Mouse (Mus musculus) MEL (cell line): Measurements from ENCODE around the gene Arhgap24.

Experiments used
- CHD2 ChIP-seq: IDR thresholded peaks from 2 replicates; pipeline ENCODE4 v1.6.1; 2011; ENCODE audit warnings: low read length, improper control_type of control experiment
- CTCF ChIP-seq, 3 experiments: IDR thresholded peaks in 2 of 3; conservative IDR thresholded peaks in 1 of 3; 2 replicates each; pipeline ENCODE4 v1.5.1; 2011 to 2012; ENCODE audit warnings: low read length in 3 of 3, low read depth in 2 of 3, mild to moderate bottlenecking in 2 of 3, improper control_type of control experiment in 1 of 3, inconsistent platforms in 1 of 3, mixed read lengths in 1 of 3, moderate library complexity in 1 of 3; ENCODE audit not compliant: control insufficient read depth in 1 of 3, insufficient read depth in 1 of 3, poor library complexity in 1 of 3, severe bottlenecking in 1 of 3
- E2F4 ChIP-seq: IDR thresholded peaks from 2 replicates; pipeline ENCODE4 v1.6.1; 2011; ENCODE audit warnings: low read depth, low read length, improper control_type of control experiment, borderline replicate concordance
- ELF1 ChIP-seq: IDR thresholded peaks from 2 replicates; pipeline ENCODE4 v1.6.1; 2014; ENCODE audit warnings: low read depth, mild to moderate bottlenecking, inconsistent platforms, low read length, improper control_type of control experiment, moderate library complexity
- EP300 ChIP-seq, 2 experiments: IDR thresholded peaks; 2 replicates each; pipeline ENCODE4 v1.6.1; 2011; ENCODE audit warnings: improper control_type of control experiment in 2 of 2, low read length in 2 of 2, low read depth in 1 of 2, mild to moderate bottlenecking in 1 of 2
- MEF2A ChIP-seq: IDR thresholded peaks from 2 replicates; pipeline ENCODE4 v1.6.1; 2014; ENCODE audit warnings: low read depth, mild to moderate bottlenecking, inconsistent platforms, low read length, improper control_type of control experiment; ENCODE audit not compliant: poor library complexity, insufficient replicate concordance, severe bottlenecking; ENCODE audit errors: extremely low read depth
- MYB ChIP-seq: IDR thresholded peaks from 2 replicates; pipeline ENCODE4 v1.6.1; 2011; ENCODE audit warnings: mild to moderate bottlenecking, low read depth, low read length, improper control_type of control experiment
- NELFE ChIP-seq: IDR thresholded peaks from 2 replicates; pipeline ENCODE4 v1.6.1; 2011; ENCODE audit warnings: low read depth, low read length, improper control_type of control experiment
- NRF1 ChIP-seq: IDR thresholded peaks from 2 replicates; pipeline ENCODE4 v1.6.1; 2014; ENCODE audit warnings: low read depth, mild to moderate bottlenecking, inconsistent platforms, low read length, improper control_type of control experiment, moderate library complexity; ENCODE audit not compliant: poor library complexity, insufficient read depth, severe bottlenecking
- POLR2A ChIP-seq, 2 experiments: IDR thresholded peaks; 2 replicates each; pipeline ENCODE4 v1.6.1; 2011 to 2012; ENCODE audit warnings: low read length in 2 of 2, mild to moderate bottlenecking in 2 of 2, control low read depth in 1 of 2, improper control_type of control experiment in 1 of 2, low read depth in 1 of 2, moderate library complexity in 1 of 2; ENCODE audit not compliant: control insufficient read depth in 1 of 2, insufficient read depth in 1 of 2, poor library complexity in 1 of 2
- TAL1 ChIP-seq: IDR thresholded peaks from 2 replicates; pipeline ENCODE4 v1.6.1; 2012; ENCODE audit warnings: mild to moderate bottlenecking, inconsistent platforms, low read length, moderate library complexity, mixed read lengths
- USF1 ChIP-seq: IDR thresholded peaks from 2 replicates; pipeline ENCODE4 v1.6.1; 2014; ENCODE audit warnings: low read depth, mild to moderate bottlenecking, inconsistent platforms, low read length, improper control_type of control experiment, moderate library complexity
- ZKSCAN1 ChIP-seq: IDR thresholded peaks from 2 replicates; pipeline ENCODE4 v1.6.1; 2012; ENCODE audit warnings: low read depth, mild to moderate bottlenecking, inconsistent platforms, low read length, improper control_type of control experiment, moderate library complexity
- ZMIZ1 ChIP-seq: IDR thresholded peaks from 2 replicates; pipeline ENCODE4 v1.6.1; 2012; ENCODE audit warnings: low read depth, mild to moderate bottlenecking, inconsistent platforms, low read length, improper control_type of control experiment, moderate library complexity

- TF ChIP-seq MYB (no peak), EP300 (IDR thresholded peaks at IDR 0.05; ENCODE audit: low read depth in 1 of 2, low read length in 2 of 2) (no peak), POLR2A (IDR thresholded peaks at IDR 0.05; ENCODE audit: control insufficient read depth in 1 of 2, insufficient read depth in 1 of 2, low read depth in 1 of 2, low read length in 2 of 2, poor library complexity in 1 of 2) (no peak), ZMIZ1 (no peak), ZKSCAN1 (no peak), CTCF (IDR thresholded peaks at IDR 0.05 in 2 of 3, conservative IDR thresholded peaks at IDR 0.05 in 1 of 3; ENCODE audit: control insufficient read depth in 1 of 3, insufficient read depth in 1 of 3, low read depth in 2 of 3, low read length in 3 of 3, poor library complexity in 1 of 3, severe bottlenecking in 1 of 3) (no peak), NELFE (no peak), NRF1 (no peak), TAL1 (no peak), USF1 (no peak), ELF1 (no peak), CHD2 (no peak), MEF2A (no peak), E2F4 (no peak)
Measured at GRCm38 (mm10) chr5:102947061-102947711, 466.0 kb downstream of the Arhgap24 start.
